Mouse (Mus musculus) lung, adult 2 months (tissue): ENCODE measurements around the gene 1810046K07Rik. TPM values are rescaled to one million over a fixed set of nuclear protein-coding genes. Genes with fewer than 3 reads are reported as not detected.

Experiments
- DNase-seq: peaks from one replicate; pipeline ENCODE4 v3.0.0; 2022
- H3K4me1 ChIP-seq: fragments of 200-500 bp; 2 replicates; pipeline ENCODE4 v1.6.1; 2011; ENCODE audit warnings: low read length; ENCODE audit not compliant: control insufficient read depth, insufficient read depth
- H3K4me3 ChIP-seq: fragments of 200-500 bp; replicated peaks from 2 replicates; pipeline ENCODE3; 2011; ENCODE audit warnings: low read depth, mild to moderate bottlenecking, control low read depth, low read length; ENCODE audit errors: extremely low read depth
- CTCF ChIP-seq: fragments of 200-500 bp; IDR thresholded peaks from 2 replicates; pipeline ENCODE4 v1.5.1; 2011; ENCODE audit warnings: mild to moderate bottlenecking, low read length, control low read depth; ENCODE audit not compliant: insufficient read depth
- POLR2A ChIP-seq: fragments of 200-500 bp; IDR thresholded peaks from 2 replicates; pipeline ENCODE4 v1.6.1; 2011; ENCODE audit warnings: low read depth, mild to moderate bottlenecking, control low read depth, low read length, borderline replicate concordance; ENCODE audit errors: extremely low read depth
- WGBS: fragments of 180-500 bp; shearing (Covaris S2); methylation state at CpG from one replicate; pipeline ENCODE4 v1.1.7; 2018; 5-methylcytosine and 5-hydroxymethylcytosine counted together
- polyA plus RNA-seq: library from polyadenylated mRNA; depleted of rRNA; stranded (reverse); fragments of >200 nt; gene quantifications from 2 replicates; pipeline ENCODE4 v1.2.3, GENCODE M21; 2012

Gene 1810046K07Rik
- polyA plus RNA-seq, 1 experiment = 0.82 TPM

GRCm38 (mm10) chr9:51331449-51332238 lies 2.9 kb upstream of the 1810046K07Rik start:
- 86% methylated on average over 13 of the region's 13 CpGs for WGBS
- Histone ChIP-seq H3K4me3 (no peak overlapping the region), H3K4me1 (no peaks in the 10 kb centered on the region)
- TF ChIP-seq POLR2A (no peak), CTCF (no peak)
- DNase-seq = no peak

- 82% methylated on average over 5 of the region's 5 CpGs for WGBS
- DNase-seq = no peak
- H3K4me1 ChIP-seq = no peaks in the 10 kb centered on the region
- no peak overlapping the region for H3K4me3 ChIP-seq
- TF ChIP-seq CTCF (no peak), POLR2A (no peak)
Observed at GRCm38 (mm10) chr9:51327555-51327903, 1.2 kb downstream of the 1810046K07Rik start.

- no peak overlapping the region for H3K4me3 ChIP-seq
- TF ChIP-seq CTCF (no peak), POLR2A (no peak)
- WGBS = 68% methylated on average over 11 of the region's 11 CpGs
- H3K4me1 ChIP-seq = no peaks in the 10 kb centered on the region
- no peak for DNase-seq
Observed at GRCm38 (mm10) chr9:51326619-51327554, 1.8 kb downstream of the 1810046K07Rik start.

DNA sequence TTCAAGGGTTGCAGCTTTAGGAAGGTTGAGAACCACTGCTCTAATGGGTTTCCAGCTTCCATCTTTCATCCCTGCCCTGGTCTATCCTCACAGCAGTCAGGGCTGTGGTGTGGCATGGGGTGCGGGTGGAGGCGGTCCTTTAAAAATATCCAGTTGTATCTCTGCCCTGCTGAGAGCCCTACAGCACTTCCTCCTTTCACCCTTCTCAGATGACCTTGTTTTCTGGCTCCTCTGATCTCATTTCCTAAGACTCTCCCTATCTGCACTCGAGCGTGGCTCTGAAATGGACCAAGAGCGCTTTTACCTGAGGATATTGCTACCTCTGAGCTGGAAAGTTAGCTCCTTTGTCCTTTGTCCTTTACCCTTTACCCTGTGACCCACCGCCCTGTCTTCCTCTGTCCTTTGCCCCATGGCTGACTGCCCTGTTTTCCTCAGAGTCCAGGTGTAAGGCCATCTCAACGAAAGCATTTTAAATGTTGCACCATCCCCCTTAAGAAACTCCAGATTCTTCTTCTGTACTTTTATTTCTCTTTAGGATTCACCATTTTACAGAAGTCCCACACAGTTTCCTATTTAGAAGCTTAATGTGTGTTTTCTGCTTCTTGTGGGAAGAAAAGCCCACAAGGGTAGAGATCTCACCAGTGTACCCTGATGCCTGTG lies 4.2 kb downstream of the 1810046K07Rik start:
- WGBS = 75% methylated on average over 7 of the region's 7 CpGs

GRCm38 (mm10) chr9:51320096-51320495 lies 8.6 kb downstream of the 1810046K07Rik start:
- no peak for TF ChIP-seq POLR2A
- TF ChIP-seq CTCF = no peak
- no peaks in the 10 kb centered on the region for H3K4me1 ChIP-seq
- no peak for DNase-seq
- 60% methylated on average over 1 of the region's 1 CpGs for WGBS
- no peak overlapping the region for H3K4me3 ChIP-seq

More for the DNA sequence above, 4.2 kb downstream of the 1810046K07Rik start:
- no peak for DNase-seq
- no peak overlapping the region for H3K4me3 ChIP-seq
- TF ChIP-seq CTCF (no peak), POLR2A (no peak)
- no peaks in the 10 kb centered on the region for H3K4me1 ChIP-seq

GRCm38 (mm10) chr9:51318246-51318645 lies 10.5 kb downstream of the 1810046K07Rik start:
- TF ChIP-seq CTCF (no peak), POLR2A (no peak)
- Histone ChIP-seq H3K4me3 (no peak overlapping the region), H3K4me1 (no peaks in the 10 kb centered on the region)
- DNase-seq = no peak
- 83% methylated on average over 4 of the region's 4 CpGs for WGBS

DNA sequence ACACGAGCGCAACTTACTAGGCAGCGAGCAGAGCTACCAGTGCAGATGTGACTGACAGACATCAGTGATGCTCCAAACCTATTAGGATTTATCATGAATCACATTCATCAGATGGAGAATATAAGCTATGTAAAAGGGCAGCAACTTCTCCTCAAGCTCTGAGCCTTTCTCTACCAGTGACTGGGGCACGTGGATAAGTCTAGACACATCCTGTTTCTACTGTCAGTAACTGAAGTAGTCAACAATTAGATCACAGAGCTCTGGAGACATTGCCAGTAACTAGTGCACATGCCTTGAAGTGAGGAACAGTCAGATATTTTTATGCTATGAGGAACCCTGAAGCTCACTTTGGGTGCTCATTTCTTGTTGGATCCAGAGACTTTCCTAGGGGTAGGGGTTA lies 11.4 kb downstream of the 1810046K07Rik start:
- Histone ChIP-seq H3K4me3 (no peak overlapping the region), H3K4me1 (no peaks in the 10 kb centered on the region; the same call in none of the 2 replicates)
- TF ChIP-seq POLR2A = no peak
- TF ChIP-seq CTCF = no peak
- DNase-seq = no peak
- WGBS = 81% methylated on average over 4 of the region's 4 CpGs

GRCm38 (mm10) chr9:51315402-51316063 lies 13.2 kb downstream of the 1810046K07Rik start:
- H3K4me3 ChIP-seq = no peak overlapping the region
- H3K4me1 ChIP-seq = no peaks in the 10 kb centered on the region; the same call in none of the 2 replicates
- 47% methylated on average over 6 of the region's 6 CpGs for WGBS
- DNase-seq = no peak
- TF ChIP-seq POLR2A (no peak), CTCF (no peak)
